Mouse (Mus musculus): Measurements from ENCODE around the gene Nbea.

DNA sequence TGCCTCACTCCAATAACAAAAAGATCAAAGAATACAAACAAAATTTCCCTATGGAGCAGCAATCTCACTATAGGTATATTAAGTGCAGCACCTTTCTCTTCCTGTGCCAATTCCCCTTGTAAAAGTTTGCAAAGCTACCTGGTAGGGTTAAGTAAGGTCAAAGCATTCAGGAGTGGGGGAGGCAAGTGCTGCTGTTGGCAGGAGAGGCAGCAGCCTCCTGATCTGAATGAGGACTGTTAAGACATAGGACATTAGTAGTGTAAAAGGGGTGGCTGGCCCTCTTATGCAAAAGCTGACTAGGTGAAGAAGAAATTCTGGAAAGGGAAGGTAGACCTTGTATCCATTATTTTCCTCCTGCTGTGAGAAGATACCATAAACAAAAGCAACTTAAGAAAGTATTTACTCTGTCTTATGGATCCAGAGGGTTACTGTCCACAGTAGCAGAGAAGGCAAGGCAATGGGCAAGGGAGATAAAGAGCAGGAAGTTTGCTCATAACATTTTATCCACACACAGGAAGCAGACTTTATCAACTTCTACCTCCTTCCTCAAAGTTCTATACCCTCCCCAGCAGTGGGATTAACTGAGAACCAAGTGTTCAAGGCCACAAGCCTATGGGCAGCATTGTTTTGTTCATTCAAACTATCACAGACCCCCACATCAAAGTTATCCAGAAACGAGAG, 117.0 kb downstream of the Nbea start:
- no peak for TF ChIP-seq POLR2A (IDR thresholded peaks at IDR 0.05; ENCODE audit: control insufficient read depth, extremely low read depth, insufficient read depth, low read length, poor library complexity)
- TF ChIP-seq CTCF (IDR thresholded peaks at IDR 0.05; ENCODE audit: borderline replicate concordance, control insufficient read depth, extremely low read depth, insufficient read depth, low read length, poor library complexity), result no peak
